Mouse (Mus musculus) hindbrain, embryonic 15.5 days (tissue): ENCODE measurements at regions not wholly inside any gene's neighbourhood (a gene's known extent, or its start where the extent isn't known, plus 50 kb on each side); places are given as distances from the start of the nearest gene placed in this dataset.
A peak's percentile ranks its signal among the peaks of the same experiment; 100 is the strongest.

Source experiments
- ATAC-seq: fragments of 200-750 bp; cut with Nextera tagmentation; 2 replicates; pipeline ENCODE4 v1.8.0; 2017; ENCODE audit warnings: low read depth, moderate number of reproducible peaks, moderate TSS enrichment; ENCODE audit not compliant: low FRiP score
- H3K27ac ChIP-seq: fragments of 300-500 bp; sonication (generic); replicated peaks from 2 replicates; pipeline ENCODE4 v1.5.1; 2015; ENCODE audit warnings: mild to moderate bottlenecking, inconsistent platforms
- H3K27me3 ChIP-seq: fragments of 300-500 bp; sonication (generic); 2 replicates; pipeline ENCODE4 v1.6.1; 2015; ENCODE audit warnings: control low read depth, inconsistent platforms
- H3K36me3 ChIP-seq: fragments of 300-500 bp; sonication (generic); 2 replicates; pipeline ENCODE4 v1.6.1; 2015; ENCODE audit warnings: control low read depth, inconsistent platforms
- H3K4me1 ChIP-seq: fragments of 300-500 bp; sonication (generic); replicated peaks from 2 replicates; pipeline ENCODE4 v1.6.1; 2015; ENCODE audit warnings: control low read depth, inconsistent platforms
- H3K4me2 ChIP-seq: fragments of 300-500 bp; sonication (generic); 2 replicates; pipeline ENCODE4 v1.6.1; 2015; ENCODE audit warnings: moderate library complexity, mild to moderate bottlenecking, inconsistent platforms
- H3K4me3 ChIP-seq: fragments of 300-500 bp; sonication (generic); 2 replicates; pipeline ENCODE4 v1.5.1; 2015; ENCODE audit warnings: mild to moderate bottlenecking, inconsistent platforms
- H3K9ac ChIP-seq: fragments of 300-500 bp; sonication (generic); 2 replicates; pipeline ENCODE4 v1.6.1; 2015; ENCODE audit warnings: inconsistent platforms
- H3K9me3 ChIP-seq: fragments of 300-500 bp; sonication (generic); 2 replicates; pipeline ENCODE4 v1.6.1; 2016; ENCODE audit warnings: control low read depth, inconsistent platforms
- WGBS: fragments of 180-500 bp; shearing (Covaris S2); methylation state at CpG from one replicate; pipeline ENCODE4 v1.1.7; 2015; 5-methylcytosine and 5-hydroxymethylcytosine counted together

DNA sequence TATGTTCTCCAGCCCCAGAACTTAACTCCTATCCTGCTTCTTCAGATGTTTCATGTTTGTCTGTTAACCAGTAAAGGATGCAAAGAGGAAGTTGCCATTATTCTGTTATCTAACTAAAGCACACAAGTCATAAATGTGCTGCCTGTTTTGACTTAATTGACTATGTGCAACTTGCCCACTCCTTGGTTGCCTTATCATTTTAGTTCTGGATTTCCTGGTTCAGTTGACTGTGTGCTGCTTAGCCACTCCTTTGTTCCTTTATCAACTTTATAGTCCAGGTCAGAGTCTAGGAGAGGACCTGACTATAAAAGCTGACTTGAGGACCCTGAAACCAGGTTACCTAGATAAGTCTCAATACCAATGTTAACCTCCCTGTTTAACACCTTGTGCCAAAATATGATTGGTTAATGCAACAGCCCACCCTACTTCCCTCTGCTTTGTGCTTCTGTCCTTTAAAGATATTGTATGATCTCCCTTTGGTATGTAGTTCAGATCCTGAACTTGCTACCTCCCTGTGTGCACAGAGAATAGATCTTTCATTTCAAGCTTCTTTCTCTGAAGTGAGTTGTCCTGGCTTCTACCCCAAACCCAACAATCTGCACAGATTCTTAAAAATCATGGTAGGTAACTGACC is 721.2 kb upstream of the Lcorl start:
- Histone ChIP-seq H3K9ac (no peak overlapping the region), H3K4me1 (no peaks in the 10 kb centered on the region), H3K36me3 (no peaks in the 10 kb centered on the region), H3K4me3 (no peak overlapping the region), H3K9me3 (no peaks in the 10 kb centered on the region), H3K27me3 (no peaks in the 10 kb centered on the region), H3K27ac (no peak overlapping the region), H3K4me2 (no peak overlapping the region)
- no peak for ATAC-seq

DNA sequence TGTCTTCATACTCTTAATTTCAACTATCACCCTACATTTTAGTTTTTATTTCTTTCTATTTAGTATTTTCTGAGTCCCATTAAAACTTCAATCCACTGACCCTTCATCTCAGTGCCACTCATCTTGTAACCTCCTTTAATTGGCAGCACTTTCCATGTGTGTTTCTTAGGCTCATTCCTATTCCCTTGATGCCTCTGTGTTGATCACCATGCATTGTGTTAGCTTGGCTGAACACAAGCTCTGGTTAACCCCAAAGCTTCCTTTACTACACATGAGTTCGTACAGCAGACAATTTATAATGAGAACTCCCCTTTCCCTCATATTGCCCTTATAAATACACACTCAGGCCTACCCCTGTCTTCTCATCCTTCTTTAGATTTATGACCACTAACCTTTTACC is 716.5 kb upstream of the Lcorl start:
- H3K36me3 ChIP-seq, result no peaks in the 10 kb centered on the region
- ATAC-seq, result no peak

DNA sequence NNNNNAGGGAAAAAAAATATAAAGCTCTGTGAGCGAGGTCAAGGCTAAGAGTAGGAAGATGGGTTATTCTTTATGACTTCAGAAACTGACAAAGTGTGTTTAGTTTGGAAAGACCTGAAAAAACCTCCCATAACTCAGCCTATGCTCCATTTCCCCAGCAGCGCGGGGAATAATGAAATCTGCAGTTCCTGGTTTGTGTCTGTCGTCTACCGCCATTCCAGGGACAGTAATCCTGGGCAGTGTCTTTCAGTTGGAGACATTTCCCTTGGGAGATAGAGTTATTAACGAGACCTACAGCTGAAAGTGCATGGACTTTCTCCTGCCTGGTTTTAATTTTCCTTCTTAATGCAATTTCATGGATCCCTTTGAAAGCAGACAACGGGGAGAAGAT is 715.9 kb upstream of the Lcorl start:
- WGBS, result 47% methylated on average over 7 of the region's 7 CpGs
- Histone ChIP-seq H3K4me3 (no peak overlapping the region), H3K4me2 (no peak overlapping the region), H3K36me3 (no peaks in the 10 kb centered on the region), H3K27me3 (no peaks in the 10 kb centered on the region), H3K27ac (no peak overlapping the region), H3K9me3 (no peaks in the 10 kb centered on the region), H3K4me1 (0 out of 2 replicates have a peak, but pooled peaks cover 3% of the 10 kb centered on the region), H3K9ac (no peak overlapping the region)
- ATAC-seq, result 0 out of 2 replicates have a peak, but pooled peaks have one; percentile 48

More for the DNA sequence above, 716.5 kb upstream of the Lcorl start:
- 0 out of 2 replicates have a peak, but pooled peaks cover 3% of the 10 kb centered on the region for H3K4me1 ChIP-seq
- no peak overlapping the region for H3K9ac ChIP-seq
- H3K4me2 ChIP-seq, result no peak overlapping the region
- H3K27ac ChIP-seq, result no peak overlapping the region
- WGBS, result 50% methylated on average over 1 of the region's 1 CpGs
- H3K4me3 ChIP-seq, result no peak overlapping the region
- no peaks in the 10 kb centered on the region for H3K9me3 ChIP-seq
- H3K27me3 ChIP-seq, result no peaks in the 10 kb centered on the region

DNA sequence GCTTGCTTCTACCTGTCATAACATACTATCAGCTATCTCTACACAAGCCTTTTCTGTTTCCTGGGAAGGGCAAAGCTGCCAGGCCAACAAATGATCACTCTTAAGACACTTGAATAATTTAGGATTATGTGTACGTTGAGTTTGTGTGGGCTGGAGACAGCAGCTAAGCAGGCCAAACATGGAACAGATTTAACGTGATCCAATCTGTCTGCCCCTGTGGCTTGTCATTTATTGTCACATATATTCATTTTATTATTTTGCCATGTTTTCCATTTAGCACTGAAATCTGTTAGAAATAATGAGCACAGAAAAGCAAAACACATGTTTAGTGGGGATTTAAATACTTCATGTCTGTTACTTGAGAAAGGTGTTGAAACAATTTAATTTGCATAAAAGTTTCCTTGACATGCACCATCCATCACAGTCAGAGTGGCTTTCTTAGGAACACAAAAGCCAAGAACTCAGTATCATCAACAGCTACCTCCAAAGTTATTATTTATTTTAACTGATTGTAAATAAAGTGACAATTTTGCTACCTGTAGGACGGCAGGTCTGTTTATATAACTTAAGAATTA is 699.4 kb upstream of the Lcorl start:
- Histone ChIP-seq H3K4me2 (no peak overlapping the region), H3K9ac (no peak overlapping the region), H3K27me3 (no peaks in the 10 kb centered on the region), H3K27ac (no peak overlapping the region), H3K4me3 (no peak overlapping the region), H3K36me3 (no peaks in the 10 kb centered on the region), H3K9me3 (no peaks in the 10 kb centered on the region), H3K4me1 (no peaks in the 10 kb centered on the region)
- no peak for ATAC-seq
- WGBS, result 74% methylated on average over 3 of the region's 3 CpGs

DNA sequence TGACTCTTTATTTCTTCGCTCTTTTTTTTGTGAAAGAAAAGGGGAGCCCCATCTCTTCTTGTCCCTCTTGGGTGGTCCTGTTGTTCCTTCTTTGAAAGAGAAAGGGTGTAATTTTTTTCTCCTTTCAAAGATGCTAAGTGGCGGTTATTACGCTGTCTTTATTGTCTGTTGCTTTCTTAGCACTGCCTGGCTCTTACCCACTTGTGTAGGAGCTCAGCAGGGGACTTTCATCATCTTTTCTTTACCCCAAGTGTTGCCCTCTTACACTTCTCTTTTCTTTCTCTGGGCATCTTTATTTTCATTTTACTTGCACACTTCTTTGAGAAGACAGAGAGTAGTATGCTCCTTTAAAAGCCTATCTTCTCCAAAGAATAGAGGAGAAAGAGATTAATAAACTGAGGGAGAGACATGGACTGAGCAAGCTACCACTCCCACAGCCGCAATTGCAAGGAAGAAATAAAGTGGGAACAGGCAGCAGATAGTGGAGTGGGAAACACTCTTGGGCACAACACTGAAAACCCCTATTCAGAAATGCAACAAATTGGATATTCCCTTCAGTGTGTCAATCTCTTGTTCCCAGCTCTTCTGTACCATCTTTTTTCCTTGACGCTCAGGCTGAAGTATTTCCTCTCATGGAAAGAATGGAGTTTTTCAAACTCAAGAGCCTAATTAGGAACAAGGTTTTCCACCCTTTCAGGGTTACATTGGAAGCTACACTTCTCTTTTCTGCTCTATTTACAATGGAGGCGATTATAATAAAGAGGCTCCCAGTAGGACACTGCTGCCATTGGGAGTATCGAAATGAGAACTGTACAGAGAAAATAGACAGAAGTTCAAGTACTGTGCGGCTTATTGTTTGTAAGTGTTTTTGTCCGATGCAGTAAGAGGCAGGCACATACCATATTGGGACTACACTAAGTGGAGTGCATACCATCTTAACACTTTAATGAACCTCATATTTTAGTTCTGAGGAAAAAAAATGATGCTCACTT is 684.2 kb upstream of the Lcorl start:
- H3K4me3 ChIP-seq, result no peak overlapping the region
- no peaks in the 10 kb centered on the region for H3K27me3 ChIP-seq
- H3K36me3 ChIP-seq, result no peaks in the 10 kb centered on the region
- no peak for ATAC-seq
- no peak overlapping the region for H3K4me2 ChIP-seq
- no peak overlapping the region for H3K9ac ChIP-seq
- WGBS, result 43% methylated on average over 9 of the region's 9 CpGs
- no peak overlapping the region for H3K27ac ChIP-seq
- H3K4me1 ChIP-seq, result no peaks in the 10 kb centered on the region
- no peaks in the 10 kb centered on the region for H3K9me3 ChIP-seq
